Mouse (Mus musculus): ENCODE results near the gene Sik1.
A peak's percentile ranks its signal among the peaks of the same experiment; 100 is the strongest.

The Sik1 gene

DNA sequence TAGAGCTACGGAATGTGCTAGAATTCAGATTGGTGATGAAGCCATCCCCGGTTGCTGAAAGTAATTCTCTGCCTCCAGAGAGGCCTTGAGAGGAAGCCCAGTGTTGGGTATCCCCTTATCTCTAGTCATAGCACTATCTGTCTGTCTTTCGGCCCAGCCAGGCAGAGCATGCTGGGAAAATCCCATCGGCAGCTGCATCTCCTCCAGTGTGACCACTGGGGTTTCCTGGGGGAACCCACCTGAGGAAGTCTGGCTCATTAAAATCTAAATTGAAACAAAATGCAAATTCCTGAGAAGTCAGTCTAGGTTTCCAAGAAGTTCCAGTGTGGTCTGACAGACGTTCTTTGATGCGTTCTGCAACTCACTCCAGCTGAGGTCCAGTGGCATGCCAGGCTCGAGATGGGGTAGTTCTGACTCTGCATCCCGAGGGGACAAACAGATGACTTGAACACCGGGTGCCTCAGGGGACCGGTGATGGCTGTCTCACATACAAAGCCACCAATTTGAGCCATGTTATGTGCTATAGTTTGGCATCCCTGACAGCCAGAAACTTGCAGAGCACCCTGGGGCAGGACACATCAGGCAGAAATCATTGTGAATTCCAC is 19.8 kb upstream of the Sik1 start:
- no peak for DNase-seq (ENCODE audit: low spot score)

DNA sequence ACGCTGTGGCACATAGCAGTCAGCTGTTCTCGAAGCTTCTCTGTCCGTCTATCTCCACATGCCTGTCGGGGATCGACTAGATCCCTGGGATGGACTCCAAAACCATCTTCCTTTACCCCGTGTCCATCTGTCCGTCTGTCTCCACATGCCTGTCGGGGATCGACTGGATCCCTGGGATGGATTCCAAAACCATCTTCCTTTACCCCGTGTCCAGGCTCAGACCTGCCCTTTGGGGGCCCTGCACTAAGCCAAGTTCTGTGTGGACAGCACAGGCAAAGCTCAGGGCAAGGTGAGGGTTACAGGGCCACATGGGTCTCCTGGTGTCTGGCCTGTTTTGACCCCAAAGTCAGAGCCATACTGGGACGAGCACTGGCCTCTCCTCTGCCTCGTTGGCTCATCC is 19.1 kb upstream of the Sik1 start:
- DNase-seq (ENCODE audit: low spot score), result no peak

DNA sequence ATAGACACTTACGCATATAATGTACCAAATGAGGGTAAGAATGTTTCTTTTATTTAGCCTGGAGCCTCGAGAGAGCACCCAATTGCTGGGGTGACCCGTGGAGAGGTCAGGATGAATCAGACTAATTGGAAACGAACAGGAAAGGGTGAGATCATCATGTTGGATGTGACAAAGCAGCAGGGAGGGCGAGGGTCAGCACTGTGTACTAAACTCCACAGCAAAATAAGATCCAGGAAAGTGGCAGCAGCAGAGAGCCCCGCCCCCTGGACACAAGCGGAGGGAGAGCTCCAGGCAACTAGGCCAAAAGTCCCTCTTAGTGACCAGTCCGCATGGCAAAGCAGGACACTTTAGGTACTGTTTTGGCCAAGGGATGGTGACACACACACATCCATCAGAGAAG is 18.4 kb upstream of the Sik1 start:
- DNase-seq (ENCODE audit: low spot score), result no peak

DNA sequence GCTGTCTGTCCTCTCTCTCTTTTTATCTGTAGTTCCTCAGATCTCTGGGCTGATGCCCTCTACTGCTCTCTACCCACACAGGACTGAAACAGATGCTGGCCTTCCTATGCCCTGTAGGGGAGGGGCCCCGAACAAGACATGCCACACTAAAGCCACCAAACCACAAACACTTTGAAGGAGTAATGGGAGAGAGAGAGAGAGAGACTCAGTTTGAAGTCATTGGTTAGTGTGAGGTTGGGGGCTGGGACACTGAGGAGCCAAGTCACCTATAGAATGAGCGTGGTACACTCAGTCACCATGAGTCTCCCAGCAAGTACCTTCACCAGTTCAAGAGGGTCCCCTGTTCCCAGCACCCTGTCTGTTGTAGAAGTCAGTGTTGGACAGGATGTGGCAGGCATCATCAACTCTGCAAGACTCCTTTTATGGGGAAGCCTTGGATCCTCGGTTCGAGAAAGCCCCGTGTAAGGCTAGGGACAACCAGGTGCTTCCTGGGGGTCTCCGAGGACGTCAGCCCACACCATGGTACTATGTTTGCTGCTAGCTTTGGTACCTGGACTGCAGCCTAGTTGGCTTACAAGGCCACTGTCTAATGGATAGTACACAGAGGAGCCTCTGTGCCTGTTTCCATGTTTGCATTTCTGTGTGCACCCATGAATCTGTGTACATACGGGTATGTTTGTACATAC is 17.7 kb upstream of the Sik1 start:
- no peak for DNase-seq (ENCODE audit: low spot score)

DNA sequence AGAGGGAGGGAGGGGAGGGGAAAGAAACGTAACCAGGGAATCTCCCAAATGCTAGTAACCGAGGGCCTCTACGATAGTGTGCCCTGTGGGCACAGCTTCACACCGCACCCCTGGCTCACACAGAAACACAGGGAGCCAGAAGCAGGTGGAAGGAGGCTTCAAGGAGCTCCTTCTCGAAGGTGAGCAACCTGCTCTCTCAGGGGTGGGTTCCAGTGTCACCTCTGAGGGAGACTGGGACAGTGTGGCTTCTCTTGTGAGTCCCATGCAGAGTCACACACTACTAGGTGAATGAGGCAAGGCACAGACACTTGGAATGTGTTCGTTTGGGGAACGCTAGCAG is 17.2 kb upstream of the Sik1 start:
- DNase-seq (ENCODE audit: low spot score), result no peak

DNA sequence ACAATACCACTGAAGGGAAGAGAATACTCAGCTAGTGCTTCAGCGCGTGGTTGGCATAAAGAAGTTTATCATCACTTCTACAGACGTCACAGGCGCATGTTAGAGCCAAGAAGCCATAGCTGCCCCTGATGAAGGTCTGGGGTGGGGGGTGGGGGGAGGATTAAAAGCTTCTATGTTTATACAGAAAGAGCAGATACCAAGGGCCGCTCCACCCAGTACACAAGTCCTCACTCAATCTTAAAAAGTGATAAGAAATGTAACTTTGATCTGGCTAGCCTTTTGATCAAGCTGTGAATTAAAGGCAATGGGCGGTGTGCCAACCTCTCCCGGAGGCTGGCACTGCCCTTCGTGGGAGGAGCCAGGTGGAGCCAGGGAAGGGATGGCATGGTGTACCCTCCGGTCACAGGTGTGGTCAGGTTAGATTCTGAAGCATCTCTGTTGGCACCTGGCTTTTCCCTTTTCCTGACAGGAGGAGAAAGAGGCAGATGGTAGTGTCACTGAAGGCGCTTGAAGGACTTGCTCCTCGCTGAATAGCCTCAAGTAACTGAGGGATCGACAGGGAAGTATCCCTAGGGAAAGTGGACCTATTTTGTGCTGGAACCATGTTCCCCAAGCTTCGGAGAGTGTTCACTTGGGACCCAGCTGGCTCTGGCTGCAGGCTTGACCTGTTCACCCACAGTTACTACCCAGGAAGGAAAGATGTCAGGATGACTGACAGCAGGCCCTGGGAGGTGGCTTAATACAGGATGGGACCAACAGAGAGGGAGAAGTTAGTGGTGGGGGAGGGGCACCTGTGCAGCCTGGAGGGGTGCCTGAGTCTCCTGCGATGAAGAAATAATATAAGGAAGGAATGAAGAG is 16.6 kb upstream of the Sik1 start:
- DNase-seq (ENCODE audit: low spot score), result no peak

DNA sequence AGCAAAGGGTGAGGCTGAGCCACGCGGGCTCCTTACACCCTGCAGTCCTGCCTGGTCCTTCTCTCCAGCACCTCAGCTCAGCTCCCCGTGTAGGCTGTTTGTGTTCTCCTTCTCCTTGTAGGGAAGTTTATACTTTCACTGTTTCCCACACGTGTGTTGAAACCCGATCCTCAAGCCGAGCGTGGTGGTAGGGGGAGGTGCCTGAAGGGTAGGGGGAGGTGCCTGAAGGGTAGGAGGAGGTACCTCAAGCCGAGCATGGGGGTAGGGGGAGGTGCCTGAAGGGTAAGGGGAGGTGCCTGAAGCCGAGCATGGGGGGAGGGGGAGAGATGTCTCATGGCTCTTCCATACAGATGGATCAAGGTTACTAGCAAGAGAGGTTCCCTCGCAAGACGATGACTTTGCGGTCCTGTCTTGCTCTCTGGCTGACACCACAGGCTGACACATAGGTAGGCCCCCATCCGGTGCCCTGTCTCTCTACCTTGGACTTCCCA is 15.4 kb upstream of the Sik1 start:
- DNase-seq (ENCODE audit: low spot score), result peak; percentile 66

DNA sequence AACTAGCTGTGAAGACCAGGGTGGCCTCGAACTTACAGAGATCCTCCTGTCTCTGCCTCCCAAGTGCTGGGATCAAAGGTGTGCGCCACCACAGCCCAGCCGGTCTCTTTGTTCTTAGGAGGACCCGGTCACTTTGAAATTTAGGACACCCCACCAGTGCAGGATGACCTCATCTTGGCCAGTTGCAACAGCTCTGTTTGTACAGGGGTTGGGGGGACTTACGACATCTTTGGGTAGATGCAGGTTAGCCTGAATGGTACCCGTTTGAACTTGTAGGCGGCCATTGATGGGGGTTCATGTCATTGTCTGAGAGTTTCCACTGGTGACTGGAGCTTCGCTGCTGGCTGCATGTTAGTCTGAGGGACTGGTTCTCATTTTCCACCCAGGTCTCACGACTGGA is 14.8 kb upstream of the Sik1 start:
- no peak for DNase-seq (ENCODE audit: low spot score)

DNA sequence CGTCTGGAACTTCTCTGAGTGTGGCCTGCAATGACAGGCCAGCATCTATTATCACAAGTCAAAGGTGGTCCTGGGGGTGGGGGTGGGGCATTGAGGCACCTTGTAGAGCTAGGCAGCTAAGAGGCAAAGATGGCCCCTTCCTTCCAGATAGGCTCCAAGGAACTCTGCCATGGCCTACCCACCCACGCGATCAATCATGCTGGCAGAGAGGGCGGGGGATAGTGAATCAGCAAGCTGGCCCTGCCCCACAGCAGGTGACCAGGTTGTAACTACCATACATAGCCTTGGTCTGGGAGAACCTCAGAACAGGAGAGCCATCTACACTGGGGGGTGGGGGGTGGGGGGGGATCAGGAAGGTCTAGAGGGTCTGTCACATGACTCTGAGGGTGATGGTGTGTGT is 12.5 kb upstream of the Sik1 start:
- no peak for DNase-seq (ENCODE audit: low spot score)

DNA sequence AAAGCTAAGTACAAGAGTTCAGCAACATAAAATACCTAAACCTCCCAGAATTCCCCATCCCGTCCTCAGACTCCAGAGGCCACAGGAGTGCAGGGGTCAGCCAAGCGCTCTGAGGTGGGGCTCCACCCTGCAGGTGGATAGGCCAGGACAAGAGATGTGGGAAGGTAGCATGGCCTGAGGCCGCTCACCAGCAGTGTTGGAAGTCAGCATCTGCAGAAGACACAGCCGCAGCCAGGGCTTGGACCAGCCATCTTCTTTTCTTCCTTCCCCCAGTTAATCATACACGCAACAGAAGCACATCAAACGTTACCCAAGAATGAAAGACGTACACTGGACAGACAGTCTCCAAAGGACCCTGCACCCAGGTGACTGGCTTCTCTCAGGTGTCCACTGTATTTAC is 11.5 kb upstream of the Sik1 start:
- no peak for DNase-seq (ENCODE audit: low spot score)

DNA sequence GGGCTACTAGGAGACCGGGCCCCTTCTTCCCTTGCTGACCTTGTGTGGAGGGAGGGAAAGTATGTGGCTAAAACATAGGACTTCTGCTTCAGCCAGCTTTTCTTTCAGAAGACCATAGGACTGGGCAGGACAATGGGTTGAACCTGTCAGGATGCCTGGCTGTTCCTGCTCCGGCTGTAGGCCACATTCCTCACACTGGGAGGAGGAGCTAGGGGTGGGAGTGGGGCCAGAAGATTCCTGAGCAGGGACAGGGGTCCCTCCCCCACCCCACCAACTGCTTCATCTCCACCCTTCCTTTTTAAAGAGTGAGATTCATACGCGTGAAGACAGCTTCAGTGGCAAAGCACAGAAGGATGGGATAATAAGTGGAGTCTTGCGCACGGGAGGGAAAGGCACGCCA is 10.0 kb upstream of the Sik1 start:
- no peak for DNase-seq (ENCODE audit: low spot score)

DNA sequence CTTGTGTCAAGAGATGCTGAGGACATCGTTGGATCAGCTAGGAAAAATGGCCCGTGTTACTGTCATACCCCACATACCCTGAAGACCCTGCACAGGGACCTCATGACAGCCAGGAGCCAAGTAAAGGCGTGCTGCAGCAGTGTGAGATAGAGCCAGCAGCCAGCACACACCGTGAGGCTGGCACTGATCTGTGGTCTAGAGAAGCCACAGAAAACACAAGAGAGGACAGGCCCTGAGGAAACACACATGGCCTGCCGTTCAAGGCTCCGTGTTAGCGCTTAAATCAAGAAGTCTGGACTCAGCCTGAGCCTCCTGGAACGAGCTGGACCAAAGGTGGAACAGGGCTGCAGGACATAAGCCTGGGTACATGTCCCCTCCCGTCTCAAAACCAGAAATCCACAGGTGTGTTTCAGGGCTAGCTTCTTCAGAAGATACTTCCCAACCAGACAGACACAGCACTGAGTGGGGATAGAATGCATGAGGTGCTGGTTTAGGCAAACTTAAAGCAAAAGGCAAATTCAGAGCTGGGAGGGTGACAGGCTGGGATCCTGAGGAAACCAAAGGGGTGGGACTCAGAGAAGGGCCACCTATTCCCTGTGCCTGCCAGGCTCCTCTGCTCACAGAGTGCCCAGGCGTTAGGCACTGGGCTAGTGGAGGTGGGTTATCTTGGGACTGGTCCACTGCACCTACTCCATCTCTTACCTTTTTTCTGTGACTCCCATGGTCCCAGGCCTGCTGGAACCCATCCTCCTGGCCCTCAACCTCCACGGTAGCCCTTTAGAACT is 9.3 kb upstream of the Sik1 start:
- DNase-seq (ENCODE audit: low spot score), result no peak

DNA sequence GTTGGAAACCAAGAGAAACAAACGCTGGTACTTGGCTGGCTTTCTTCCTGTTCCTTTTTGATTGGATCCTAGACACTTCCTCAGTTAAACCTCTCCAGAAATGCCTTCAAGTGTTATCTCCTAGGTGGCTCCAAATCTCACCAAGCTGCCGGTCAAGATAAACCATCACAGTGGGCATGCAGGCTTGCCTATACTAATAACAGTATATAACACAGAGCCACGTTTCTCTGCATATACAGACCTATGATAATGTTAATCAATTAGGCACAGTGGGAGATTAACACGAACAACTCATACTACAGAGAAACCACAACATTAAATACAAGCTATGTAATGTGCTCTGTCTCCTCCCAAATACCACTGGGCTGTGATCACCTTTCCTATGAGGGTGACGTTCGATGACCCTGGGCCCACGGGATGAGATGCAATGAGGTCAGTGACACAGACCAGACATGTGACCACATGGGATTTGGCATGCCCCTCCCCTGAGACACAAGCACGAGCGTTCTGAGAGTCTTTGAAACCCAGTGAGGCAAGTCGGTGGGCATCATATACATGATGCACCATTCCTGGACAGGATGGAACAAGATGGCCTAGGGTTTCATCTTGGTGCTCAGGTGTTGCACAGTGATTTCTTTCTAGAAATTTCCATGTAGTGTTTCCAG is 7.7 kb upstream of the Sik1 start:
- DNase-seq (ENCODE audit: low spot score), result no peak

DNA sequence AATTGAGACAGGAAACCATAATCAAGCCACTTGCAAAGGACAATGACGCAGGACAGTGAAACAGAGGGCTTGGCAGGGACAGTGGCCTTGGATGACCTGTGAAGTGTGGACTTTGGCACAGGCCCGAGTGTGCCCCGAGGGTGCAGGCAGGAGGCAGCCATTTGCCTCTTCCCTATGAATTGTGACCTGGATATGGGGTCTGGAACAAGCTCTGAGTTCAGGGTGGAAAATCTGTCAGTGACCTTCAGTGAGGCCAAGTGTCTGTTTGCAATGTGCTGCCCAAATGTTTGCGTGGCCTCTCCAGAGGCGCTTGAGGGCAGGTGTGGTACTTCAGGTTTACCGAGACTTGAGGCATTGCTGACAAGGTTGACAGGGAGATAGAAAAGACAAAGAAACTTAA is 6.5 kb upstream of the Sik1 start:
- no peak for DNase-seq (ENCODE audit: low spot score)

DNA sequence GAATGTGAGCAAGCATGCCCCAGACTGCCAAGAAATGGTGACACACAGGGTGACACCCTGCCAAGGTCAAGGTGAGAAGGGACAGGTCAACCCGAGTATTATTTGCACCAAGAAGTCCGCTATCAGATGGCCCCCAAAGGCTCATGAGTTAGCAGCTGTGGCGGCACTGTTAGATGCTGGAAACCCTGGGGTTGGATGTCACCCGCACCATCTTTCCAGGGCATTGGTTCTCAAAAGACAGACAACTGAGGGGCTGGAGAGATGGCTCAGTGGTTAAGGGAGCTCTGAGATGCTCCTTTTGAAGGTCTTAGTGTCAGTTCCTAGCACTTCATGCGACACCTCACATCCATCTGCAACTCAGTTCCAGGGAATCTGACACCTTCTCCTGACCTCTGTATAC is 6.1 kb upstream of the Sik1 start:
- no peak for DNase-seq (ENCODE audit: low spot score)

DNA sequence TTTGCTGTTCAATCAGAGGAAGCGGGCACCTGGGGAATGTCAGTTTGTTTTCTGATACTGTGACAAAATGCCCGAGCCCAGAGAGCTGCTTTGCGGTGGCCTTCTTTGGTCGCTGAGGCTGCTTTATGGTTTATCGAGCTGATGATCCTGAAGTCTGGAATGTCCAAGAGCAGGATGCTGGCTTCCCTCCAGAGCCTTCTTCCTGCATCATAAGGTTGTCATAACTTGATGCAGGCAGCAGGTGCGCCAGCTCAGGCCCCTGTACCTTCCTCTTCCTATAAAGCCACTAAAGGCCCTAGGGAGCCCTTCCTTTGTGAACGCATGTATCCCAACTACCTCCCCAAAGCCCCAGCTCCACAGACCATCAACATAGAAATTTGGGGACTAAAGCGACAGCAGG is 5.3 kb upstream of the Sik1 start:
- DNase-seq (ENCODE audit: low spot score), result no peak

DNA sequence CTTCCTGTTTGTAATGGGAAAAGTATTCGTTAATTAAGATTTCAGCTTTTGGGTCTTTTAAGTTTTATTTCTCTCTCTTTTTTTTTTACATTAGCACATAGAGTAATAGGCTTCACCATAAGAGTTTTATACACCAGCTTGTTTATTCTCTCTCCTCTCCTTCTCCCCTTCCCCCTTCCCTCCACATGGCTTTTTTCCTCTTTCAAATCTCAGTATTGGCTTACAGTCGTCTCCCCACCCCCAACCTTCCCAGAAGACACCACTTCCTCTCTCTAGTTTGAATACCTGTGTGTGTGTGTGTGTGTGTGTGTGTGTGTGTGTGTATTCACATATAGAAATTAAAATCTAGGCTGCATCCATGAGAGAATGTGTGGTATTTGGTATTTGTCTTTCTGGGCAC is 3.8 kb upstream of the Sik1 start:
- DNase-seq (ENCODE audit: low spot score), result no peak

DNA sequence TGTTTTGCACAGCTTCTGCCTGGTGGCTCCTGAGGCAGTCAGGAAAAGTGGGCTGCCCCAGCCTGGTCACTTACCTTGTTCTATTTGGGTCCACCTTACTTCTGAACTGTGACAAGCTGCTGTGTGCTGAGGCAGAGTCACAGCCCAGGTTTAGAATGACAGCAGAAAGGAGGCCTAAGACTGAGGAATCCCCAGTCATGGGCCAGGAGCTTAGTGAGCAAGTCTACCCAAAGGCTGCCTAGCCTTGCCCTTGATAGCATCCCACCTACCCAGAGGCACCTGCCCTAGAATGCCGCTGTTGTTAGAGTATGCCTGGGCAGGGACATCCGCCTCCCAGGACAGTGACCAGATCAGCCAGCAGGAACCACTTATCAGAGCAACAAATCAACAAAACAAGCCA is 3.2 kb upstream of the Sik1 start:
- no peak for DNase-seq (ENCODE audit: low spot score)

DNA sequence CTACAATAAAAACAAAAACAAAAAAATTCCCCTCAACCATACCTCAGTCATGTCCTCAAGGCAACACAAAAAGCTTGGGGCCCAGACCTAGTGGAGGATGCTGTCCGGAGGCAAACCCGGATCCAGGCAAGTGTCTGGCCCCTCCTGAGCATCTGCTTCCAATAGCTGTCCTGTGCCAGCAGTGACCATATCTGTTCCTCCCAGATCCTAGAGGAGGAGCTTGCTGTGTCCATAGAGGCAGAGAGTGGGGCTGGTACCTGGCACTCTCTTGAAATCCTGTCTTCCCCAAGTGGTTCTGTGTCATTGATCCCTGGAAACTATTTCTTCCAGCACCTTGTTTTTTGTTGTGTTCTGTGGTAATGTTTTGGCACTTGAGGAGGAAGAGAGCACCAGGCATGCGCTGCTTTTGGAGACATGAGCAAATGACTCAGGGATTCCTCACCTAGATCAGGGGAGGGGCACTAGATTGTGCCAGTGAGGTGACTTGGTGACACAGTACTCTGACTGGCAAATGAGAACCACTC is 2.4 kb upstream of the Sik1 start:
- DNase-seq (ENCODE audit: low spot score), result no peak

DNA sequence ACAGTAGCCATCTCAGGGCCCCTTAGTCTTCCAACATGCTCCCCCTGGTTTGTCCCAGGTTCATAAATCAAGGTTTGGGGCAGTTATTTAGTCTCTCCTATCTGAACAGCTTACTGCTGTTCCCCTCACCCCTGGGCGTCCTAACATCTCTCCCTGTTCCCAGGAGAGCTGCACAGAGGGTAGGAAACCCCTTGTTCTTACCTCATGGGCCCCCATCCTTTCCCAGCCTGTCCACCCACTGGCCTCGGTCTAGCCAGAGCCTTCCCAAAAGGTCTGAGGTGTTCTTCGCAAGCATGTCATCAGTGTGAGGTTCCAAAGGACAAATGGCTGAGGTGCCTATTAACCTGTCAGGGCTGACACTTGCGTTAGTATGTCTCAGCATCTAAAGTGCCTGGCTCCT is 1.6 kb upstream of the Sik1 start:
- DNase-seq (ENCODE audit: low spot score), result no peak

DNA sequence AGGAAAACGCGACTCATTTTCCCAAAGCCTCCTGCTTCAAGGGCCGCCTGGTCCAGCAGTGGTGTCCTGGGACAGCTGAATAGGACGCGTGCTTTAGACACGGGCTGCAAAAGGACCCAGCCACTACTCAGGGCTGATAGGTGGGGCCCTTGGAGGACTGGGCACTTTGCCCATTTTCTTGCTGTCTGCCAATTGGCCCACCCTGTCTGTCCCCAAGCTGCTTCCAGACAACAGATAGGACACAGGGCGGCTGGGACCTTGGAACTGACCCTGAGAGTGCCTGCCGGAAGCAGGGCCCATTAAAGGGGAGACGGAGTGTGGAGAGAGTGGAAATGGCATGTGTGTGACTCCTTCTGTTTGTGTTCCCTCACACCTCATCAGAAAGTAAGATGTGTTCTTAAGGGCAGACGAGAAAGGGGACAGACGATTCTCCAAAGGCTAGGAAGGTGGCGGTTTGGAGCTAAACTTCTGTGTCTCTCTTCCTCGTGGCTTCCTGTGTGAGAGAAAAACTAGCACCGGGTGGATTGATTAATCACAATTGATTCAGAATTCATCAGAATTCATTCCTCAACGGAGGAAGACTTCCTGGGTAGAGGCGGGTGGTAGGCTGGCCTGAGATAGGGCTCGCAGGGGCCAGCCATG is 1.0 kb upstream of the Sik1 start:
- peak; percentile 51 for DNase-seq (ENCODE audit: low spot score)

Measured in embryo, embryonic 10 days (tissue).